Mouse (Mus musculus) liver, adult (tissue): ENCODE data around the gene Atp5b.

Experiments
- GATA4 ChIP-seq: IDR thresholded peaks from 2 replicates; pipeline ENCODE4 v1.6.1; 2014; ENCODE audit warnings: mild to moderate bottlenecking, low read length; ENCODE audit not compliant: insufficient replicate concordance

Gene Atp5b

GRCm38 (mm10) chr10:128128143-128128542 is 45.1 kb downstream of the Atp5b start:
- no peak for TF ChIP-seq GATA4

- no peak for TF ChIP-seq GATA4
Measured at GRCm38 (mm10) chr10:128131297-128131696, 48.2 kb downstream of the Atp5b start.

- TF ChIP-seq GATA4: no peak
Measured at GRCm38 (mm10) chr10:128131812-128132211, 48.7 kb downstream of the Atp5b start.

GRCm38 (mm10) chr10:128133650-128134332 is 50.7 kb downstream of the Atp5b start:
- no peak for TF ChIP-seq GATA4

GRCm38 (mm10) chr10:128135374-128135773 is 52.3 kb downstream of the Atp5b start:
- no peak for TF ChIP-seq GATA4
